ENCODE assay signal across 16 mouse cellular contexts in the genomic region with DNA sequence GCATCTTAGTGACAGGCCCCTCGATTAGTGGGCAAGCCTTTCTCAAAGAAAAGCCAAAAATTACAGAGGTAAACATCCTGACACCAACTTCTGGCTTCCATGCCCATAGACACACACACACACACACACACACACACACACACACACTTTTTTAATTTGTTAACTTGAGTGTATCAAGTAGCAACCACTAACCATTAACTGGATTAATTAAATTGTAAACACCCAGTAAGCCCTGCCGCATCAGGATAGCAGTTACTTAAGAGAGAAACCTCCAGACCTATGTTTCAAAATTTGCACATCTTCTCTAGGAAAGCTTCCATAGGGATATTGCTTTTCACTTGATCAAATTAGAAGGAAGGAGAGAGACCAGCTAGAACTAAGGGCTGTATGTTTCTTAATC.
"Had no signal": no experiment of that assay in that cellular context is flagged by ENCODE, and none has a peak within 500 bp of the region (broad histone marks: within the 10 kb centered on the region; RNA-seq: fewer than 3 reads in every experiment).

No protein-coding gene starts in this region.

- H3K4me3 ChIP-seq: lung, embryonic 15.5 days; megakaryocyte, embryonic 14.5 days; midbrain, embryonic 13.5 days; midbrain, embryonic 15.5 days; neural tube, embryonic 12.5 days; stomach, embryonic 15.5 days had no signal

- H3K27me3 ChIP-seq: lung, embryonic 15.5 days; megakaryocyte, embryonic 14.5 days; midbrain, embryonic 13.5 days; midbrain, embryonic 15.5 days; neural tube, embryonic 12.5 days; stomach, embryonic 15.5 days had no signal

- H3K9ac ChIP-seq: lung, embryonic 15.5 days; midbrain, embryonic 13.5 days; midbrain, embryonic 15.5 days; neural tube, embryonic 12.5 days; stomach, embryonic 15.5 days had no signal

- H3K4me1 ChIP-seq: lung, embryonic 15.5 days; megakaryocyte, embryonic 14.5 days; midbrain, embryonic 15.5 days; neural tube, embryonic 12.5 days; stomach, embryonic 15.5 days had no signal

- DNase-seq: lung, adult 2 months; lung, postnatal 14 days; lung, postnatal 36 days; right cerebral cortex, postnatal 14 days; thymus, adult 18-20 months; thymus, postnatal 14 days; thymus, postnatal 36 days had no signal

- ATAC-seq: lung, postnatal 0 days; midbrain, embryonic 13.5 days; midbrain, embryonic 15.5 days had no signal

- H3K27ac ChIP-seq: lung, embryonic 15.5 days; macrophage; midbrain, embryonic 13.5 days; midbrain, embryonic 15.5 days; neural tube, embryonic 12.5 days; stomach, embryonic 15.5 days had no signal

- H3K9me3 ChIP-seq: lung, embryonic 15.5 days; megakaryocyte, embryonic 14.5 days; midbrain, embryonic 13.5 days; midbrain, embryonic 15.5 days; neural tube, embryonic 12.5 days; stomach, embryonic 15.5 days had no signal

- H3K36me3 ChIP-seq: lung, embryonic 15.5 days; midbrain, embryonic 13.5 days; midbrain, embryonic 15.5 days; neural tube, embryonic 12.5 days; stomach, embryonic 15.5 days had no signal

- H3K4me2 ChIP-seq: lung, embryonic 15.5 days; midbrain, embryonic 11.5 days; midbrain, embryonic 13.5 days; midbrain, embryonic 15.5 days; neural tube, embryonic 12.5 days; stomach, embryonic 15.5 days had no signal
